Mouse (Mus musculus) G1E (cell line): ENCODE data around the gene Olr1.

ENCODE experiments used
- CTCF ChIP-seq: IDR thresholded peaks from 2 replicates; pipeline ENCODE4 v1.5.1; 2012; ENCODE audit warnings: low read depth, low read length, inconsistent platforms, mixed read lengths
- GATA1 ChIP-seq: IDR thresholded peaks from 2 replicates; pipeline ENCODE4 v1.6.1; 2012; ENCODE audit warnings: borderline replicate concordance, low read length, inconsistent platforms, mixed read lengths
- POLR2AphosphoS5 ChIP-seq: IDR thresholded peaks from 2 replicates; pipeline ENCODE4 v1.6.1; 2012; ENCODE audit warnings: low read depth, low read length, inconsistent platforms; ENCODE audit not compliant: insufficient replicate concordance

- TF ChIP-seq POLR2AphosphoS5 (no peak), CTCF (no peak), GATA1 (no peak)
Observed at GRCm38 (mm10) chr6:129472627-129473026, 34.3 kb downstream of the Olr1 start.
